10 mouse cellular contexts compared by ENCODE assay signal in genomic region chr14:74899953-74900704, GRCm38 (mm10). TPM values are rescaled to one million over a fixed set of nuclear protein-coding genes. Genes with fewer than 3 reads are reported as not detected.
DNase-seq lines count a peak whose midpoint lies in the region; ATAC-seq and TF ChIP-seq lines count a peak whose summit lies in the region.
"Had no signal": no experiment of that assay in that cellular context is flagged by ENCODE, and none has a peak within 500 bp of the region (broad histone marks: within the 10 kb centered on the region; RNA-seq: fewer than 3 reads in every experiment).

No protein-coding gene starts in this region.

- intact Hi-C loops in heart, postnatal 36 days (cut with DNase I) = loop anchor here (5.0 kb wide), 2 partner anchors 33 to 47 kb away; partner anchors contain the start of gene Lrch1

- H3K4me1 ChIP-seq in embryonic facial prominence, embryonic 14.5 days (ENCODE audit: control insufficient read depth, insufficient read depth, low read length) = peaks cover 22% of the 10 kb centered on the region
- H3K4me1 ChIP-seq in embryonic facial prominence, embryonic 10.5 days = peaks cover 14% of the 10 kb centered on the region
- H3K4me1 ChIP-seq in lung, embryonic 14.5 days (ENCODE audit: insufficient read depth) = peaks cover 10% of the 10 kb centered on the region
- peaks cover 29% of the 10 kb centered on the region for H3K4me1 ChIP-seq in lung, adult 2 months (ENCODE audit: control insufficient read depth, insufficient read depth, low read length)
- peaks cover 2% of the 10 kb centered on the region; the same call in 1 of the 2 replicates for H3K4me1 ChIP-seq in stomach, postnatal 0 days (replicated peaks; ENCODE audit: control insufficient read depth, insufficient read depth)

- no peak for TF ChIP-seq CTCF in lung, embryonic 14.5 days (IDR thresholded peaks at IDR 0.05; ENCODE audit: low read depth)
- TF ChIP-seq CTCF in lung, adult 2 months (IDR thresholded peaks at IDR 0.05; ENCODE audit: insufficient read depth, low read length) = no peak
- TF ChIP-seq CTCF in stomach, postnatal 0 days (IDR thresholded peaks at IDR 0.05; ENCODE audit: low read depth) = no peak

- TF ChIP-seq POLR2A in lung, adult 2 months (IDR thresholded peaks at IDR 0.05; ENCODE audit: borderline replicate concordance, extremely low read depth, low read depth, low read length) = no peak

- H3K4me2 ChIP-seq in embryonic facial prominence, embryonic 14.5 days (ENCODE audit: low read depth, low read length) = no peak overlapping the region
- H3K4me2 ChIP-seq in lung, embryonic 14.5 days = no peak overlapping the region
- no peak overlapping the region for H3K4me2 ChIP-seq in stomach, postnatal 0 days (replicated peaks; ENCODE audit: low read depth)
- H3K4me2 ChIP-seq: hindbrain, embryonic 15.5 days had no signal

- no peaks in the 10 kb centered on the region for H3K9me3 ChIP-seq in embryonic facial prominence, embryonic 14.5 days (ENCODE audit: control insufficient read depth, low read length)
- no peaks in the 10 kb centered on the region for H3K9me3 ChIP-seq in embryonic facial prominence, embryonic 10.5 days
- H3K9me3 ChIP-seq in lung, embryonic 14.5 days (ENCODE audit: low read depth, low read length) = no peaks in the 10 kb centered on the region
- no peaks in the 10 kb centered on the region for H3K9me3 ChIP-seq in stomach, postnatal 0 days (ENCODE audit: control insufficient read depth, low read length)
- H3K9me3 ChIP-seq: hindbrain, embryonic 15.5 days had no signal

- H3K36me3 ChIP-seq in embryonic facial prominence, embryonic 14.5 days (ENCODE audit: control insufficient read depth, insufficient read depth, low read length) = no peaks in the 10 kb centered on the region
- no peaks in the 10 kb centered on the region for H3K36me3 ChIP-seq in embryonic facial prominence, embryonic 10.5 days (replicated peaks)
- no peaks in the 10 kb centered on the region for H3K36me3 ChIP-seq in lung, embryonic 14.5 days (ENCODE audit: insufficient read depth)
- no peaks in the 10 kb centered on the region for H3K36me3 ChIP-seq in stomach, postnatal 0 days (ENCODE audit: control insufficient read depth, insufficient read depth, low read length)
- H3K36me3 ChIP-seq: hindbrain, embryonic 15.5 days had no signal

- H3K4me3 ChIP-seq in embryonic facial prominence, embryonic 14.5 days (ENCODE audit: low read depth, low read length) = no peak overlapping the region
- no peak overlapping the region for H3K4me3 ChIP-seq in embryonic facial prominence, embryonic 10.5 days
- no peak overlapping the region for H3K4me3 ChIP-seq in lung, embryonic 14.5 days (ENCODE audit: low read depth, low read length)
- H3K4me3 ChIP-seq in lung, adult 2 months (replicated peaks; ENCODE audit: extremely low read depth, low read depth, low read length) = no peak overlapping the region
- H3K4me3 ChIP-seq in stomach, postnatal 0 days (ENCODE audit: low read depth, low read length) = no peak overlapping the region
- H3K4me3 ChIP-seq: hindbrain, embryonic 15.5 days had no signal

- no peak overlapping the region for H3K9ac ChIP-seq in embryonic facial prominence, embryonic 14.5 days (ENCODE audit: low read depth, low read length)
- H3K9ac ChIP-seq in lung, embryonic 14.5 days = no peak overlapping the region
- no peak overlapping the region for H3K9ac ChIP-seq in stomach, postnatal 0 days (ENCODE audit: low read length)
- H3K9ac ChIP-seq: hindbrain, embryonic 15.5 days had no signal

- peak; percentile 41; the same call in 1 of the 2 replicates for ATAC-seq in embryonic facial prominence, embryonic 14.5 days (ENCODE audit: low read depth)
- ATAC-seq in lung, embryonic 14.5 days (ENCODE audit: insufficient read depth) = 0 out of 2 replicates have a peak, but pooled peaks have one; percentile 52
- ATAC-seq in stomach, postnatal 0 days (ENCODE audit: low FRiP score, low TSS enrichment) = 0 out of 2 replicates have a peak, but pooled peaks have one; percentile 32

- WGBS in embryonic facial prominence, embryonic 14.5 days = 55% methylated on average over 13 of the region's 13 CpGs
- WGBS in embryonic facial prominence, embryonic 10.5 days = 77% methylated on average over 13 of the region's 13 CpGs
- 49% methylated on average over 13 of the region's 13 CpGs for WGBS in lung, embryonic 14.5 days
- WGBS in lung, adult 2 months = 40% methylated on average over 13 of the region's 13 CpGs
- WGBS in stomach, postnatal 0 days = 38% methylated on average over 13 of the region's 13 CpGs

- peak; percentile 84 for DNase-seq in embryonic facial prominence, embryonic 14.5 days (ENCODE audit: low spot score)
- DNase-seq in embryonic facial prominence, embryonic 10.5 days (ENCODE audit: low spot score) = no peak
- peak; percentile 31 for DNase-seq in lung, embryonic 14.5 days
- DNase-seq in lung, adult 2 months = no peak
- peak; percentile 63 for DNase-seq in heart, postnatal 36 days
- DNase-seq in stomach, postnatal 0 days (ENCODE audit: low spot score) = peak; percentile 49
- DNase-seq in natural killer cell, adult 2 months (ENCODE audit: low spot score in 2 of 2) = no peak
- DNase-seq in retina, postnatal 1 day = no peak
- DNase-seq: thymus, postnatal 14 days had no signal

- no peaks in the 10 kb centered on the region for H3K27me3 ChIP-seq in embryonic facial prominence, embryonic 14.5 days (replicated peaks; ENCODE audit: control insufficient read depth, insufficient read depth, low read length)
- H3K27me3 ChIP-seq in embryonic facial prominence, embryonic 10.5 days (replicated peaks; ENCODE audit: low read depth, poor library complexity, severe bottlenecking) = no peaks in the 10 kb centered on the region
- H3K27me3 ChIP-seq in lung, embryonic 14.5 days (ENCODE audit: insufficient read depth, low read length) = no peaks in the 10 kb centered on the region
- no peaks in the 10 kb centered on the region for H3K27me3 ChIP-seq in stomach, postnatal 0 days (ENCODE audit: control insufficient read depth, insufficient read depth, low read length)
- H3K27me3 ChIP-seq: hindbrain, embryonic 15.5 days had no signal

- no peak for TF ChIP-seq EP300 in stomach, postnatal 0 days (optimal IDR thresholded peaks at IDR 0.05)

- H3K27ac ChIP-seq in embryonic facial prominence, embryonic 14.5 days (replicated peaks; ENCODE audit: low read depth, low read length) = 0 out of 2 replicates have a peak overlapping the region, but pooled peaks have one; percentile 33
- no peak overlapping the region for H3K27ac ChIP-seq in embryonic facial prominence, embryonic 10.5 days (replicated peaks)
- no peak overlapping the region for H3K27ac ChIP-seq in lung, embryonic 14.5 days (ENCODE audit: low read depth)
- H3K27ac ChIP-seq in stomach, postnatal 0 days (replicated peaks) = peak overlapping the region; percentile 53
- H3K27ac ChIP-seq: hindbrain, embryonic 15.5 days had no signal

RNA-seq across cellular contexts. Expression of gene Lrch1, which starts 47.5 kb away (rescaled TPM):
- polyA plus RNA-seq in embryonic facial prominence, embryonic 14.5 days (2014; fragmentation: Nextera tagmentation; extraction: Ambion mirVana) = 15.6 TPM in 2 replicates
- 7.6 and 9.1 TPM in 2 replicates for polyA plus RNA-seq in embryonic facial prominence, embryonic 10.5 days (2016; fragmentation: Nextera tagmentation; extraction: Ambion mirVana)
- polyA plus RNA-seq in lung, embryonic 14.5 days (2014; fragmentation: Nextera tagmentation; extraction: Ambion mirVana) = 18.9 and 23.9 TPM in 2 replicates
- 21.9 and 22.6 TPM in 2 replicates for polyA plus RNA-seq in lung, adult 2 months (2012; rRNA removed)
- total RNA-seq in heart, postnatal 36 days (2021) = 10 to 100 TPM; 16.2 to 17.5 TPM
- 11.7 and 11.8 TPM in 2 replicates for polyA plus RNA-seq in stomach, postnatal 0 days (2015; fragmentation: Nextera tagmentation; extraction: Ambion mirVana)

Comparison
In these comparisons a context has a peak if more than half of its experiments do, and no peak if none do; other contexts are left out.
1. DNase-seq: peak in embryonic facial prominence, embryonic 14.5 days (single experiment), lung, embryonic 14.5 days (single experiment), heart, postnatal 36 days (2 of 2) and stomach, postnatal 0 days (single experiment); none in embryonic facial prominence, embryonic 10.5 days (single experiment), lung, adult 2 months (single experiment), natural killer cell, adult 2 months (0 of 2) and retina, postnatal 1 day (single experiment).
2. H3K27ac ChIP-seq: peak in embryonic facial prominence, embryonic 14.5 days (single experiment) and stomach, postnatal 0 days (single experiment); none in embryonic facial prominence, embryonic 10.5 days (single experiment) and lung, embryonic 14.5 days (single experiment).
3. Peak in every context shown above with its lines, with median percentiles within 50 percentile points of each other: ATAC-seq.